Mouse (Mus musculus) liver, embryonic 15.5 days (tissue): ENCODE data around the gene Pdgfb. TPM values are rescaled to one million over a fixed set of nuclear protein-coding genes. Genes with fewer than 3 reads are reported as not detected.

ENCODE experiments used
- ATAC-seq: fragments of 200-750 bp; cut with Nextera tagmentation; 2 replicates; pipeline ENCODE4 v1.8.0; 2017; ENCODE audit warnings: moderate number of reproducible peaks, mild to moderate bottlenecking, moderate library complexity; ENCODE audit not compliant: insufficient read depth
- H3K27ac ChIP-seq: fragments of 300-500 bp; sonication (generic); replicated peaks from 2 replicates; pipeline ENCODE4 v1.5.1; 2015; ENCODE audit warnings: mild to moderate bottlenecking, inconsistent platforms
- H3K27me3 ChIP-seq: fragments of 300-500 bp; sonication (generic); 2 replicates; pipeline ENCODE4 v1.6.1; 2015; ENCODE audit warnings: mild to moderate bottlenecking, inconsistent platforms
- H3K36me3 ChIP-seq: fragments of 300-500 bp; sonication (generic); replicated peaks from 2 replicates; pipeline ENCODE4 v1.6.1; 2015; ENCODE audit warnings: moderate library complexity, mild to moderate bottlenecking, inconsistent platforms
- H3K4me1 ChIP-seq: fragments of 300-500 bp; sonication (generic); replicated peaks from 2 replicates; pipeline ENCODE4 v1.6.1; 2015; ENCODE audit warnings: inconsistent platforms
- H3K4me2 ChIP-seq: fragments of 300-500 bp; sonication (generic); 2 replicates; pipeline ENCODE4 v1.6.1; 2015; ENCODE audit warnings: moderate library complexity, mild to moderate bottlenecking, inconsistent platforms
- H3K4me3 ChIP-seq: fragments of 300-500 bp; sonication (generic); replicated peaks from 2 replicates; pipeline ENCODE4 v1.5.1; 2015; ENCODE audit warnings: mild to moderate bottlenecking, inconsistent platforms
- H3K9ac ChIP-seq: fragments of 300-500 bp; sonication (generic); 2 replicates; pipeline ENCODE4 v1.6.1; 2015; ENCODE audit warnings: moderate library complexity, mild to moderate bottlenecking, inconsistent platforms
- H3K9me3 ChIP-seq: fragments of 300-500 bp; sonication (generic); replicated peaks from 2 replicates; pipeline ENCODE4 v1.6.1; 2016; ENCODE audit warnings: inconsistent platforms
- WGBS: fragments of 180-500 bp; shearing (Covaris S2); methylation state at CpG from one replicate; pipeline ENCODE4 v1.1.7; 2015; ENCODE audit warnings: mixed read lengths; ENCODE audit not compliant: insufficient replicate concordance; 5-methylcytosine and 5-hydroxymethylcytosine counted together
- polyA plus RNA-seq: library from polyadenylated mRNA; unstranded; fragments of >200 nt; fragmentation: Nextera tagmentation; extraction: Ambion mirVana; gene quantifications from 2 replicates; pipeline ENCODE4 v1.2.1, GENCODE M21; 2015

Pdgfb gene
- polyA plus RNA-seq, 1 experiment from 2014 or later, result 0.51 TPM

- no peaks in the 10 kb centered on the region for H3K9me3 ChIP-seq
- WGBS, result 53% methylated on average over 7 of the region's 7 CpGs
Observed at GRCm38 (mm10) chr15:79984152-79984551, 30.6 kb downstream of the Pdgfb start.

GRCm38 (mm10) chr15:79980716-79981115, 34.1 kb downstream of the Pdgfb start:
- ATAC-seq, result no peak
- Histone ChIP-seq H3K9ac (no peak overlapping the region), H3K27me3 (no peaks in the 10 kb centered on the region), H3K27ac (no peak overlapping the region), H3K36me3 (no peaks in the 10 kb centered on the region), H3K9me3 (no peaks in the 10 kb centered on the region), H3K4me2 (no peak overlapping the region), H3K4me1 (no peaks in the 10 kb centered on the region), H3K4me3 (no peak overlapping the region)
- 75% methylated on average over 11 of the region's 11 CpGs for WGBS

More at GRCm38 (mm10) chr15:79984152-79984551, 30.6 kb downstream of the Pdgfb start:
- no peaks in the 10 kb centered on the region for H3K27me3 ChIP-seq
- no peaks in the 10 kb centered on the region for H3K4me1 ChIP-seq
- no peak overlapping the region for H3K4me2 ChIP-seq
- no peak for ATAC-seq
- H3K27ac ChIP-seq, result no peak overlapping the region
- H3K36me3 ChIP-seq, result no peaks in the 10 kb centered on the region
- no peak overlapping the region for H3K9ac ChIP-seq
- no peak overlapping the region for H3K4me3 ChIP-seq

GRCm38 (mm10) chr15:79972186-79972585, 42.6 kb downstream of the Pdgfb start:
- Histone ChIP-seq H3K4me3 (no peak overlapping the region), H3K4me1 (no peaks in the 10 kb centered on the region), H3K9me3 (no peaks in the 10 kb centered on the region), H3K36me3 (no peaks in the 10 kb centered on the region), H3K4me2 (no peak overlapping the region), H3K27ac (no peak overlapping the region), H3K27me3 (no peaks in the 10 kb centered on the region), H3K9ac (no peak overlapping the region)
- WGBS, result 78% methylated on average over 11 of the region's 11 CpGs
- ATAC-seq, result no peak

GRCm38 (mm10) chr15:79970940-79971339, 43.8 kb downstream of the Pdgfb start, which contains the start of gene Cbx7:
Cbx7 (minus strand) TSS chr15:79971119.
- 76% methylated on average over 11 of the region's 11 CpGs for WGBS
- no peak within 1 kb of the TSS for H3K4me2 ChIP-seq
- no peak within 1 kb of the TSS for H3K4me3 ChIP-seq
- H3K27ac ChIP-seq, result no peak within 1 kb of the TSS
- no peak for ATAC-seq
- H3K27me3 ChIP-seq, result no peaks in the 10 kb centered on the region
- no peaks in the 10 kb centered on the region for H3K36me3 ChIP-seq
- no peaks in the 10 kb centered on the region for H3K4me1 ChIP-seq
- H3K9me3 ChIP-seq, result no peaks in the 10 kb centered on the region
- H3K9ac ChIP-seq, result no peak within 1 kb of the TSS

GRCm38 (mm10) chr15:79970491-79970890, 44.3 kb downstream of the Pdgfb start:
- Histone ChIP-seq H3K4me3 (no peak overlapping the region), H3K36me3 (no peaks in the 10 kb centered on the region), H3K9me3 (no peaks in the 10 kb centered on the region), H3K9ac (no peak overlapping the region), H3K4me1 (no peaks in the 10 kb centered on the region), H3K27ac (no peak overlapping the region), H3K27me3 (no peaks in the 10 kb centered on the region), H3K4me2 (no peak overlapping the region)
- 85% methylated on average over 18 of the region's 18 CpGs for WGBS
- ATAC-seq, result no peak

GRCm38 (mm10) chr15:79967346-79967745, 47.4 kb downstream of the Pdgfb start:
- WGBS, result 67% methylated on average over 6 of the region's 6 CpGs
- Histone ChIP-seq H3K9ac (no peak overlapping the region), H3K4me3 (no peak overlapping the region), H3K4me2 (no peak overlapping the region), H3K9me3 (no peaks in the 10 kb centered on the region), H3K36me3 (no peaks in the 10 kb centered on the region), H3K4me1 (no peaks in the 10 kb centered on the region), H3K27me3 (no peaks in the 10 kb centered on the region), H3K27ac (no peak overlapping the region)
- no peak for ATAC-seq

- no peak overlapping the region for H3K27ac ChIP-seq
- WGBS, result 67% methylated on average over 7 of the region's 7 CpGs
- ATAC-seq, result no peak
- H3K9me3 ChIP-seq, result no peaks in the 10 kb centered on the region
- H3K36me3 ChIP-seq, result no peaks in the 10 kb centered on the region
- no peak overlapping the region for H3K9ac ChIP-seq
- no peak overlapping the region for H3K4me3 ChIP-seq
- H3K4me2 ChIP-seq, result no peak overlapping the region
- no peaks in the 10 kb centered on the region for H3K4me1 ChIP-seq
- no peaks in the 10 kb centered on the region for H3K27me3 ChIP-seq
Observed at GRCm38 (mm10) chr15:79964376-79964775, 50.4 kb downstream of the Pdgfb start.

GRCm38 (mm10) chr15:79962661-79963060, 52.1 kb downstream of the Pdgfb start:
- Histone ChIP-seq H3K27me3 (no peaks in the 10 kb centered on the region), H3K4me3 (no peak overlapping the region), H3K4me2 (no peak overlapping the region), H3K36me3 (no peaks in the 10 kb centered on the region), H3K27ac (no peak overlapping the region), H3K4me1 (no peaks in the 10 kb centered on the region), H3K9me3 (no peaks in the 10 kb centered on the region), H3K9ac (no peak overlapping the region)
- 79% methylated on average over 18 of the region's 18 CpGs for WGBS
- no peak for ATAC-seq

GRCm38 (mm10) chr15:79961366-79961921, 53.3 kb downstream of the Pdgfb start:
- Histone ChIP-seq H3K27me3 (no peaks in the 10 kb centered on the region), H3K9me3 (no peaks in the 10 kb centered on the region), H3K4me2 (no peak overlapping the region), H3K27ac (no peak overlapping the region), H3K36me3 (no peaks in the 10 kb centered on the region), H3K9ac (no peak overlapping the region), H3K4me3 (no peak overlapping the region), H3K4me1 (no peaks in the 10 kb centered on the region)
- WGBS, result 63% methylated on average over 9 of the region's 9 CpGs
- no peak for ATAC-seq

GRCm38 (mm10) chr15:79958418-79958817, 56.4 kb downstream of the Pdgfb start:
- Histone ChIP-seq H3K4me2 (no peak overlapping the region), H3K27me3 (no peaks in the 10 kb centered on the region), H3K36me3 (no peaks in the 10 kb centered on the region), H3K9me3 (no peaks in the 10 kb centered on the region), H3K9ac (no peak overlapping the region), H3K27ac (no peak overlapping the region), H3K4me1 (no peaks in the 10 kb centered on the region), H3K4me3 (no peak overlapping the region)
- 20% methylated on average over 3 of the region's 3 CpGs for WGBS
- ATAC-seq, result no peak

GRCm38 (mm10) chr15:79956559-79956958, 58.2 kb downstream of the Pdgfb start:
- 48% methylated on average over 8 of the region's 8 CpGs for WGBS
- no peak for ATAC-seq
- H3K4me3 ChIP-seq, result no peak overlapping the region

GRCm38 (mm10) chr15:79953470-79953869, 61.3 kb downstream of the Pdgfb start:
- 60% methylated on average over 7 of the region's 7 CpGs for WGBS
- Histone ChIP-seq H3K36me3 (no peaks in the 10 kb centered on the region), H3K4me2 (no peak overlapping the region), H3K27me3 (peaks cover 29% of the 10 kb centered on the region), H3K4me3 (no peak overlapping the region), H3K27ac (no peak overlapping the region), H3K9ac (no peak overlapping the region), H3K9me3 (no peaks in the 10 kb centered on the region), H3K4me1 (peaks cover 10% of the 10 kb centered on the region)
- ATAC-seq, result no peak

More at GRCm38 (mm10) chr15:79956559-79956958, 58.2 kb downstream of the Pdgfb start:
- no peak overlapping the region for H3K27ac ChIP-seq
- H3K4me1 ChIP-seq, result no peaks in the 10 kb centered on the region
- H3K9ac ChIP-seq, result no peak overlapping the region
- no peaks in the 10 kb centered on the region for H3K36me3 ChIP-seq
- H3K9me3 ChIP-seq, result no peaks in the 10 kb centered on the region
- H3K4me2 ChIP-seq, result no peak overlapping the region
- peaks cover 5% of the 10 kb centered on the region for H3K27me3 ChIP-seq
